Mouse (Mus musculus) thymus, postnatal 10 days (tissue): ENCODE data around the gene Hoxd8.

Experiments
- DNase-seq, 2 experiments: peaks; one replicate each; pipeline ENCODE4 v3.0.0; 2021; ENCODE audit warnings: low spot score in 2 of 2

Gene Hoxd8

GRCm38 (mm10) chr2:74669650-74670235 lies 34.7 kb upstream of the Hoxd8 start:
- no peak for DNase-seq

GRCm38 (mm10) chr2:74670632-74671188 lies 33.7 kb upstream of the Hoxd8 start:
- DNase-seq, result no peak

- no peak for DNase-seq
Measured at GRCm38 (mm10) chr2:74671847-74672246, 32.6 kb upstream of the Hoxd8 start.

- peak; percentile 28 to 36 for DNase-seq
Measured at GRCm38 (mm10) chr2:74672481-74673362, 31.7 kb upstream of the Hoxd8 start.

GRCm38 (mm10) chr2:74673835-74674425 lies 30.5 kb upstream of the Hoxd8 start:
- no peak for DNase-seq

- DNase-seq, result no peak
Measured at GRCm38 (mm10) chr2:74674881-74675665, 29.3 kb upstream of the Hoxd8 start, which contains the start of gene Hoxd12. Gene Hoxd12, plus strand, starts transcription at chr2:74675013.

GRCm38 (mm10) chr2:74675666-74676282 lies 28.6 kb upstream of the Hoxd8 start:
- DNase-seq, result no peak

- DNase-seq, result no peak
Measured at GRCm38 (mm10) chr2:74676376-74677052, 27.9 kb upstream of the Hoxd8 start.

GRCm38 (mm10) chr2:74677106-74677505 lies 27.3 kb upstream of the Hoxd8 start:
- DNase-seq, result no peak

- DNase-seq, result no peak
Measured at GRCm38 (mm10) chr2:74678891-74679595, 25.4 kb upstream of the Hoxd8 start, which contains the start of gene Hoxd11. Gene Hoxd11, plus strand, starts transcription at chr2:74679557.

GRCm38 (mm10) chr2:74679596-74679971 lies 24.8 kb upstream of the Hoxd8 start:
- DNase-seq, result no peak

GRCm38 (mm10) chr2:74679980-74680379 lies 24.4 kb upstream of the Hoxd8 start:
- no peak for DNase-seq

- DNase-seq, result no peak
Measured at GRCm38 (mm10) chr2:74680561-74681398, 23.6 kb upstream of the Hoxd8 start.

- no peak for DNase-seq
Measured at GRCm38 (mm10) chr2:74681594-74682531, 22.6 kb upstream of the Hoxd8 start.

- no peak for DNase-seq
Measured at GRCm38 (mm10) chr2:74682796-74683195, 21.6 kb upstream of the Hoxd8 start.

GRCm38 (mm10) chr2:74683471-74683951 lies 20.9 kb upstream of the Hoxd8 start:
- DNase-seq, result no peak

- DNase-seq, result no peak
Measured at GRCm38 (mm10) chr2:74684106-74684505, 20.3 kb upstream of the Hoxd8 start.
